Mouse (Mus musculus) forelimb bud, embryonic 11.5 days (tissue): ENCODE data around the gene Gna13.
"Not testable (repeated sequence)": the region's sequence is repeated elsewhere in the genome, so short reads cannot be mapped to it uniquely, and the experiment has no call there.

Source experiments
- DNase-seq: peaks from one replicate; pipeline ENCODE4 v3.0.0-alpha.2; 2012; ENCODE audit warnings: low read depth, low spot score

Gna13 gene

GRCm38 (mm10) chr11:109362463-109363190 lies at the start of gene Gna13:
TSS of gene Gna13 (plus strand) at chr11:109362831.
- DNase-seq, result peak; percentile 95

GRCm38 (mm10) chr11:109316921-109317320 lies 45.7 kb upstream of the Gna13 start:
- no peak for DNase-seq

GRCm38 (mm10) chr11:109319471-109319870 lies 43.2 kb upstream of the Gna13 start:
- DNase-seq, result no peak

- DNase-seq, result no peak
Measured at GRCm38 (mm10) chr11:109319946-109320345, 42.7 kb upstream of the Gna13 start.

- peak; percentile 24 for DNase-seq
Measured at GRCm38 (mm10) chr11:109320361-109320933, 42.2 kb upstream of the Gna13 start.

GRCm38 (mm10) chr11:109326270-109326669 lies 36.4 kb upstream of the Gna13 start:
- DNase-seq, result no peak

GRCm38 (mm10) chr11:109327381-109327780 lies 35.2 kb upstream of the Gna13 start:
- no peak for DNase-seq

- no peak for DNase-seq
Measured at GRCm38 (mm10) chr11:109327952-109328351, 34.7 kb upstream of the Gna13 start.

- no peak for DNase-seq
Measured at GRCm38 (mm10) chr11:109329331-109329730, 33.3 kb upstream of the Gna13 start.

GRCm38 (mm10) chr11:109330706-109331393 lies 31.8 kb upstream of the Gna13 start:
- no peak for DNase-seq

GRCm38 (mm10) chr11:109331424-109331824 lies 31.2 kb upstream of the Gna13 start:
- DNase-seq, result peak; percentile 95

GRCm38 (mm10) chr11:109332722-109333121 lies 29.9 kb upstream of the Gna13 start:
- no peak for DNase-seq

GRCm38 (mm10) chr11:109334773-109335172 lies 27.9 kb upstream of the Gna13 start:
- no peak for DNase-seq

GRCm38 (mm10) chr11:109335890-109336289 lies 26.7 kb upstream of the Gna13 start:
- DNase-seq, result no peak

- DNase-seq, result no peak
Measured at GRCm38 (mm10) chr11:109339155-109339938, 23.3 kb upstream of the Gna13 start.

- no peak for DNase-seq
Measured at GRCm38 (mm10) chr11:109340541-109340940, 22.1 kb upstream of the Gna13 start.

GRCm38 (mm10) chr11:109342666-109343065 lies 20.0 kb upstream of the Gna13 start:
- not testable (repeated sequence) for DNase-seq

GRCm38 (mm10) chr11:109343558-109343957 lies 19.1 kb upstream of the Gna13 start:
- DNase-seq, result no peak

- DNase-seq, result no peak
Measured at GRCm38 (mm10) chr11:109343991-109344599, 18.5 kb upstream of the Gna13 start.

GRCm38 (mm10) chr11:109347242-109347959 lies 15.2 kb upstream of the Gna13 start:
- DNase-seq, result no peak

- DNase-seq, result no peak
Measured at GRCm38 (mm10) chr11:109348408-109348807, 14.2 kb upstream of the Gna13 start.
